Mouse (Mus musculus) embryonic fibroblast, embryonic 13.5 days (primary cell): ENCODE results near the gene Dus4l.

ENCODE experiments used
- CTCF ChIP-seq: IDR thresholded peaks from 2 replicates; pipeline ENCODE4 v1.5.1; 2011; ENCODE audit warnings: mild to moderate bottlenecking, control low read depth, low read length, moderate library complexity, borderline replicate concordance; ENCODE audit not compliant: insufficient read depth
- POLR2A ChIP-seq: IDR thresholded peaks from 2 replicates; pipeline ENCODE4 v1.6.1; 2011; ENCODE audit warnings: low read depth, mild to moderate bottlenecking, control low read depth, low read length, moderate library complexity

DNA sequence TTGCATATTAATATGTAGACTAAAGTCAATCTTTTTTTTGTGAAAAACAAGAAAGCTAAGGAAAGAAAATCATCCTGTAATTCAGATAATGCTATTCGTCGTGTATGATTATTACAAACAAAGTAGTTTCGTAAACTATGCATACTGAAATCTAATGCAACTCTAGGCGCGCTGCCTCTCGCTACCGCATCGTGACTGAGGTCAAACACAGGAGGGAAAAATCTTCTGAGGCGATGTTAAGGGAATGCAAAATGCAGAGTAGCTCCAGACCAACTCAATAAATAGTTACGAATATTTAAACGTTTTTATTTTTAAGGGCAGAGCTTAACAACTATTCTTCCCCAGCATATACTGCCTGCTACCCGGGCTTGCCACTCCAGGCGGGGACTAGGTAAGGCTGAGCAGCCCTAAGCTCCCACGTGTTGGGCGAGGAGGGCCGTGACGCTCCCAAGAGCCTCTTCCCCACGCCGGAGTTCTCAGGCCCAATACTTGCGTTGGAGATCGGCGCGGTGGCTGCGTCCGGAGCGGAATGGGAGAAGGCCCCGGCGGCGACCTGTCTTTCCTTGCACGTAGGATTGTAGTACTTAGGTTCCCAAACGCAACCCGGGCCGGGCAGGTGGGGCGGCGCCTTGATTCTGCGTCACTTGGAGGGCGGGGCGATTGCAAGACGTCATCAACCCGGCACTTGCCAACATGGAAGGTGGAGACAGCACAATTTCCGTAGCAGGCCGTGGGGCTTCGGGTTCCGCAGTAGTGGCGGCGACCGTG lies at the start of gene Dus4l, which contains the start of gene Cog5:
- TF ChIP-seq CTCF (no peak), POLR2A (peak; percentile 88)
